Mouse (Mus musculus) testis, adult 2 months (tissue): ENCODE data around the gene Cdk8.

ENCODE experiments used
- CTCF ChIP-seq: fragments of 200-500 bp; IDR thresholded peaks from 2 replicates; pipeline ENCODE4 v1.5.1; 2012; ENCODE audit warnings: low read depth, mild to moderate bottlenecking, inconsistent platforms, low read length, moderate library complexity; ENCODE audit not compliant: control insufficient read depth, insufficient read depth, insufficient replicate concordance
- POLR2A ChIP-seq: fragments of 200-500 bp; IDR thresholded peaks from 2 replicates; pipeline ENCODE4 v1.6.1; 2012; ENCODE audit warnings: low read depth, mild to moderate bottlenecking, inconsistent platforms, low read length, moderate library complexity; ENCODE audit not compliant: control insufficient read depth

DNA sequence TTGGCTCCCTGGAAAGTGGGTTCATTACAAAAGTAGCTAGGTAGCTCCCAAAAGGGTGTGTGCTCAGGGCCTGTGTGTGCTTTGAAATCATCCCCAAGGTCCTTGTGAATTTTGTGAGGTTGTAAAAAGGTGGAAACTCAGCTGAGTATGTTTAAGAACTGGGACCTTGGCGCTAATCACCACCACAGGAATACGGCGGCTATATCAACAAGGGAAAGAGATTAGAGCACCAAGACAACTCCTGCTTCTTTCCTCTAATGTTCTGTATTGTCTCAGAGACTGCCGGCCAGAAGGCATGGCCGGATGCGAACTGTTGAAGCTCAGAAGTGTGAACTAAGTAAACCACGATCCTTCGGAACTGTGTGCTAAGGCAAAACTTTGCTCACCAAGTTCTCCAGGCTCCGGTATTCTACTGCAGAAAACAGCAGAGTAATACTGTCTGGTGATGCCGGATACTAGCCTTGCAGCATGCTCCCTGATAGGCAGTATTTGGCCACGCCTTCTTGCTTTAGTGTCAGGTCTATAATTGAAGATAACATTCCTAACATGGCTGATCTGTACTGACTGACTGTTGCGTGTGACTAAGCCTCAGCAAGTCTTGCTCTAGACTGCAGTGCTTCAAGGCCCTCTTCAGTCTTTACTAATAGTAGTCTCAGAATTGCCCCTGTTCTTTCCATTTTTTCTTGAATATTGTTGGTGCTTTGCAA is 19.5 kb downstream of the Cdk8 start:
- TF ChIP-seq CTCF (no peak), POLR2A (no peak)
